Mouse (Mus musculus) MEL (cell line): ENCODE results near the gene Gabarapl2. TPM values are rescaled to one million over a fixed set of nuclear protein-coding genes. Genes with fewer than 3 reads are reported as not detected.

Experiments used
- DNase-seq: peaks from one replicate; pipeline ENCODE4 v3.0.0; 2011; ENCODE audit warnings: low read depth, low spot score
- H3K27ac ChIP-seq: 2 replicates; pipeline ENCODE4 v1.5.1; 2012; ENCODE audit warnings: low read depth, mild to moderate bottlenecking, control low read depth, low read length, moderate library complexity; ENCODE audit not compliant: control insufficient read depth
- H3K27me3 ChIP-seq, 2 experiments: fragments of 150-350 bp in 1 of 2; sonication (generic) in 1 of 2; 2 replicates each; pipeline ENCODE4 v1.6.1; 2012; ENCODE audit warnings: low read length in 2 of 2, mild to moderate bottlenecking in 2 of 2, improper control_type of control experiment in 1 of 2, moderate library complexity in 1 of 2; ENCODE audit not compliant: insufficient read depth in 2 of 2, control insufficient read depth in 1 of 2
- H3K36me3 ChIP-seq, 2 experiments: 2 replicates each; pipeline ENCODE4 v1.6.1; 2012 to 2014; ENCODE audit warnings: low read length in 2 of 2, improper control_type of control experiment in 1 of 2, inconsistent platforms in 1 of 2, mild to moderate bottlenecking in 1 of 2; ENCODE audit not compliant: insufficient read depth in 2 of 2, control insufficient read depth in 1 of 2
- H3K4me1 ChIP-seq, 2 experiments: fragments of 150-350 bp in 1 of 2; sonication (generic) in 1 of 2; 2 replicates each; pipeline ENCODE4 v1.6.1; 2012; ENCODE audit warnings: low read length in 2 of 2, improper control_type of control experiment in 1 of 2, mild to moderate bottlenecking in 1 of 2; ENCODE audit not compliant: insufficient read depth in 2 of 2, control insufficient read depth in 1 of 2
- H3K4me3 ChIP-seq, 2 experiments: fragments of 150-350 bp in 1 of 2; sonication (generic) in 1 of 2; 2 replicates each; pipeline ENCODE4 v1.5.1; 2012; ENCODE audit warnings: low read depth in 2 of 2, low read length in 2 of 2, mild to moderate bottlenecking in 2 of 2, moderate library complexity in 2 of 2, control low read depth in 1 of 2, improper control_type of control experiment in 1 of 2; ENCODE audit not compliant: control insufficient read depth in 1 of 2, insufficient read depth in 1 of 2
- H3K79me2 ChIP-seq: 2 replicates; pipeline ENCODE4 v1.6.1; 2012; ENCODE audit warnings: mild to moderate bottlenecking, low read length, moderate library complexity; ENCODE audit not compliant: control insufficient read depth, poor library complexity, insufficient read depth
- H3K9ac ChIP-seq: 2 replicates; pipeline ENCODE4 v1.6.1; 2012; ENCODE audit warnings: low read depth, mild to moderate bottlenecking, control low read depth, low read length, moderate library complexity; ENCODE audit not compliant: control insufficient read depth, poor library complexity, severe bottlenecking
- H3K9me3 ChIP-seq: fragments of 150-350 bp; sonication (generic); replicated peaks from 2 replicates; pipeline ENCODE4 v1.6.1; 2012; ENCODE audit warnings: mild to moderate bottlenecking, low read length, improper control_type of control experiment, moderate library complexity; ENCODE audit not compliant: insufficient read depth
- CHD2 ChIP-seq: IDR thresholded peaks from 2 replicates; pipeline ENCODE4 v1.6.1; 2011; ENCODE audit warnings: low read length, improper control_type of control experiment
- CTCF ChIP-seq, 3 experiments: IDR thresholded peaks in 2 of 3; conservative IDR thresholded peaks in 1 of 3; 2 replicates each; pipeline ENCODE4 v1.5.1; 2011 to 2012; ENCODE audit warnings: low read length in 3 of 3, low read depth in 2 of 3, mild to moderate bottlenecking in 2 of 3, improper control_type of control experiment in 1 of 3, inconsistent platforms in 1 of 3, mixed read lengths in 1 of 3, moderate library complexity in 1 of 3; ENCODE audit not compliant: control insufficient read depth in 1 of 3, insufficient read depth in 1 of 3, poor library complexity in 1 of 3, severe bottlenecking in 1 of 3
- GABPA ChIP-seq: IDR thresholded peaks from 2 replicates; pipeline ENCODE4 v1.6.1; 2012; ENCODE audit warnings: low read depth, mild to moderate bottlenecking, inconsistent platforms, low read length, improper control_type of control experiment, moderate library complexity
- HCFC1 ChIP-seq: IDR thresholded peaks from 2 replicates; pipeline ENCODE4 v1.6.1; 2012; ENCODE audit warnings: low read depth, mild to moderate bottlenecking, inconsistent platforms, low read length, improper control_type of control experiment, moderate library complexity
- MAFK ChIP-seq: IDR thresholded peaks from 2 replicates; pipeline ENCODE4 v1.6.1; 2011; ENCODE audit warnings: low read depth, mild to moderate bottlenecking, low read length, improper control_type of control experiment, borderline replicate concordance
- MAZ ChIP-seq: IDR thresholded peaks from 2 replicates; pipeline ENCODE4 v1.6.1; 2012; ENCODE audit warnings: low read depth, mild to moderate bottlenecking, inconsistent platforms, low read length, improper control_type of control experiment
- MEF2A ChIP-seq: IDR thresholded peaks from 2 replicates; pipeline ENCODE4 v1.6.1; 2014; ENCODE audit warnings: low read depth, mild to moderate bottlenecking, inconsistent platforms, low read length, improper control_type of control experiment; ENCODE audit not compliant: poor library complexity, insufficient replicate concordance, severe bottlenecking; ENCODE audit errors: extremely low read depth
- MXI1 ChIP-seq: IDR thresholded peaks from 2 replicates; pipeline ENCODE4 v1.6.1; 2011; ENCODE audit warnings: mild to moderate bottlenecking, low read depth, low read length, improper control_type of control experiment
- MYB ChIP-seq: IDR thresholded peaks from 2 replicates; pipeline ENCODE4 v1.6.1; 2011; ENCODE audit warnings: mild to moderate bottlenecking, low read depth, low read length, improper control_type of control experiment
- MYC ChIP-seq: IDR thresholded peaks from 2 replicates; pipeline ENCODE4 v1.6.1; 2011; ENCODE audit warnings: low read depth, mild to moderate bottlenecking, low read length, improper control_type of control experiment, moderate library complexity
- NELFE ChIP-seq: IDR thresholded peaks from 2 replicates; pipeline ENCODE4 v1.6.1; 2011; ENCODE audit warnings: low read depth, low read length, improper control_type of control experiment
- NRF1 ChIP-seq: IDR thresholded peaks from 2 replicates; pipeline ENCODE4 v1.6.1; 2014; ENCODE audit warnings: low read depth, mild to moderate bottlenecking, inconsistent platforms, low read length, improper control_type of control experiment, moderate library complexity; ENCODE audit not compliant: poor library complexity, insufficient read depth, severe bottlenecking
- POLR2A ChIP-seq, 2 experiments: IDR thresholded peaks; 2 replicates each; pipeline ENCODE4 v1.6.1; 2011 to 2012; ENCODE audit warnings: low read length in 2 of 2, mild to moderate bottlenecking in 2 of 2, control low read depth in 1 of 2, improper control_type of control experiment in 1 of 2, low read depth in 1 of 2, moderate library complexity in 1 of 2; ENCODE audit not compliant: control insufficient read depth in 1 of 2, insufficient read depth in 1 of 2, poor library complexity in 1 of 2
- RAD21 ChIP-seq: IDR thresholded peaks from 2 replicates; pipeline ENCODE4 v1.6.1; 2011; ENCODE audit warnings: mild to moderate bottlenecking, low read depth, low read length, improper control_type of control experiment
- SIN3A ChIP-seq: IDR thresholded peaks from 2 replicates; pipeline ENCODE4 v1.6.1; 2012; ENCODE audit warnings: low read length, improper control_type of control experiment, inconsistent platforms
- SMC3 ChIP-seq: IDR thresholded peaks from 2 replicates; pipeline ENCODE4 v1.6.1; 2011; ENCODE audit warnings: low read depth, low read length, improper control_type of control experiment
- USF2 ChIP-seq, 2 experiments: IDR thresholded peaks; 2 replicates each; pipeline ENCODE4 v1.6.1; 2011 to 2012; ENCODE audit warnings: improper control_type of control experiment in 2 of 2, low read length in 2 of 2, borderline replicate concordance in 1 of 2, inconsistent platforms in 1 of 2, low read depth in 1 of 2, mild to moderate bottlenecking in 1 of 2; ENCODE audit not compliant: insufficient read depth in 1 of 2
- ZC3H11A ChIP-seq: IDR thresholded peaks from 2 replicates; pipeline ENCODE4 v1.6.1; 2012; ENCODE audit warnings: low read depth, mild to moderate bottlenecking, inconsistent platforms, low read length, improper control_type of control experiment
- polyA plus RNA-seq, 2 experiments: library from polyadenylated mRNA; stranded (reverse) in 1 of 2; unstranded in 1 of 2; fragments of >175 nt in 1 of 2; fragments of >200 nt in 1 of 2; gene quantifications; 2 replicates each; pipeline versions ENCODE4 v1.2.1 to v1.2.4; 2012; ENCODE audit warnings: low replicate concordance in 2 of 2, low read depth in 1 of 2; ENCODE audit not compliant: insufficient read length in 2 of 2, insufficient read depth in 1 of 2, missing spikeins in 1 of 2
- total RNA-seq: library from RNA; depleted of rRNA; stranded (reverse); fragments of 300-350 nt; gene quantifications from 2 replicates; pipeline ENCODE4 v1.2.3, GENCODE M21; 2012

Gene Gabarapl2
- total and polyA plus RNA-seq, 3 experiments = 18.4 to 22.5 TPM; not detected in 1

- H3K4me1 ChIP-seq = peaks cover under 1 to 15% of the 10 kb centered on the region in 2 experiments; a peak in 2 of 4 replicates
- no peak overlapping the region for H3K4me3 ChIP-seq
- H3K9ac ChIP-seq = no peak overlapping the region
- H3K9me3 ChIP-seq = no peaks in the 10 kb centered on the region
- H3K27me3 ChIP-seq = no peaks in the 10 kb centered on the region
- DNase-seq = no peak
- no peaks in the 10 kb centered on the region for H3K79me2 ChIP-seq
- no peak overlapping the region for H3K27ac ChIP-seq
- TF ChIP-seq NRF1 = no peak
- peaks cover 0 to 13% of the 10 kb centered on the region in 2 experiments; a peak in 2 of 4 replicates for H3K36me3 ChIP-seq
These were observed 48.5 kb upstream of the Gabarapl2 start for GRCm38 (mm10) chr8:111891983-111892382.

- H3K4me1 ChIP-seq = peaks cover 0 to 10% of the 10 kb centered on the region in 2 experiments; a peak in 2 of 4 replicates
- H3K36me3 ChIP-seq = peaks cover 0 to 10% of the 10 kb centered on the region in 2 experiments; a peak in 2 of 4 replicates
- DNase-seq = no peak
- no peaks in the 10 kb centered on the region for H3K9me3 ChIP-seq
- TF ChIP-seq MYB = no peak
- peak; percentile 64; the same call in 1 of the 2 replicates for TF ChIP-seq MAFK
- no peak for TF ChIP-seq MAZ
- H3K79me2 ChIP-seq = no peaks in the 10 kb centered on the region
- H3K9ac ChIP-seq = no peak overlapping the region
- H3K27me3 ChIP-seq = no peaks in the 10 kb centered on the region
- H3K27ac ChIP-seq = no peak overlapping the region
- no peak overlapping the region; a peak in 1 of 4 replicates for H3K4me3 ChIP-seq
These were observed 47.9 kb upstream of the Gabarapl2 start for GRCm38 (mm10) chr8:111892615-111893014.

GRCm38 (mm10) chr8:111894955-111895354 is 45.5 kb upstream of the Gabarapl2 start:
- H3K27ac ChIP-seq = no peak overlapping the region
- H3K36me3 ChIP-seq = peaks cover 0 to 2% of the 10 kb centered on the region in 2 experiments; a peak in 1 of 4 replicates
- H3K79me2 ChIP-seq = no peaks in the 10 kb centered on the region
- H3K4me3 ChIP-seq = no peak overlapping the region
- no peaks in the 10 kb centered on the region for H3K9me3 ChIP-seq
- H3K9ac ChIP-seq = no peak overlapping the region
- DNase-seq = peak; percentile 54
- no peaks in the 10 kb centered on the region for H3K4me1 ChIP-seq
- TF ChIP-seq SMC3 (peak; percentile 54), NELFE (no peak), ZC3H11A (peak; percentile 36; the same call in 1 of the 2 replicates), SIN3A (no peak), MXI1 (no peak), POLR2A (IDR thresholded peaks at IDR 0.05; ENCODE audit: control insufficient read depth in 1 of 2, insufficient read depth in 1 of 2, low read depth in 1 of 2, low read length in 2 of 2, poor library complexity in 1 of 2) (no peak), MAZ (no peak), CTCF (IDR thresholded peaks at IDR 0.05 in 2 of 3, conservative IDR thresholded peaks at IDR 0.05 in 1 of 3; ENCODE audit: control insufficient read depth in 1 of 3, insufficient read depth in 1 of 3, low read depth in 2 of 3, low read length in 3 of 3, poor library complexity in 1 of 3, severe bottlenecking in 1 of 3) (peak; percentile 66 to 76 (median 67)), CHD2 (no peak), RAD21 (peak; percentile 72), MEF2A (no peak), MYC (no peak), HCFC1 (no peak), GABPA (no peak), USF2 (IDR thresholded peaks at IDR 0.05; ENCODE audit: borderline replicate concordance in 1 of 2, insufficient read depth in 1 of 2, low read depth in 1 of 2, low read length in 2 of 2) (no peak)
- no peaks in the 10 kb centered on the region for H3K27me3 ChIP-seq
